Mouse (Mus musculus) cerebellum, adult 11 months (tissue): ENCODE results near the gene Sdc4.

ENCODE experiments used
- DNase-seq: peaks from one replicate; pipeline ENCODE4 v3.0.0; 2022

Sdc4 gene

DNA sequence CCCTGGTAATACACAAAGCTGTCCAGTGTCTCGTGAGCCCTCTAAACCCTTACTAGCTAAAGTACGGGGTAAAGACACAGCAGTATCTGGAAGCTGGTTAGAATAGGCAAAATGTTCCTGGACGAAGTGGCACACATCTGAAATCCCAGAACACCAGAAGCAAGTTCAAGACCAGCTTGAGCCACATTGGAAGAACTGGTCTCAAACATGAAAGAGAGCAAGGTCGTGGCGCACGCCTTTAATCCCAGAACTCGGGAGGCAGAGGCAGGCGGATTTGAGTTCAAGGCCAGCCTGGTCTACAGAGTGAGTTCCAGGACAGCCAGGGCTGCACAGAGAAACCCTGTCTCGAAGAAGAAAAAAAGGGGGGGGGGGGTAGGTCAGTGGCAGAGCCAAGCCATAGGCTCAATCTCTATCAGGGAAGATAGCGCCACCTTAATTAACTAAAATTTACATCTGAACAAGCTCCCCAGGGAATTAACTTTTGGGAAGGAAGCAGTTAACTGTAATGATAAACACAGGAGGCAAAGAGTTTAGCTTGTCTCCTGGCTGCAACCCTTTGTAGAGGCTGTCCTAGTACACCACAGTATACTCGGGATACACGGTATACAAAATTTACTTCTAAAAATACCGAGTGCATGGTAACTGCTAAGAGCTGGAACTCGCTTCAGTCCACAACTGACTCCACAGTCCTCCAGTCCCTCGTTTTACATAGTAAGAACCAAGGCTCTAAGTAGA lies 13.6 kb downstream of the Sdc4 start:
- no peak for DNase-seq

DNA sequence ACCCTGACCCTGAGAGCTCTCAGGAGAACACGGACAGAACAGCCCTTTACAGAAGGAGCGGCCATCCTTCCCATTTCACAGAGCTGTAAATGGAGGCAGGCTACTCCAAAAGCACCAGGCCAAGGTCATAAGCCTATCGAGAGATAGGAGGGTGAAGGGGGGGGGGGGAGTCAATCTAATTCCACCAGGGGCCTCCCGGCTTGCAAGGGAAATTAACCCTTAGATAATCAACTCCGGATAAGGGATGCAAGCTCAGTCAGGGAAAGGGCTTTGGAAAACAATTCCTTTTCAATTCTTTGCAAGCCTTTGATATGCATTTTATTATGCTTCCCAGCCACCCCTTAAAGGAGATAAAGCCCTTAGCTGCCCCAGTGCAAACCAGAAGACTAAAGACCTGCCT lies 15.2 kb downstream of the Sdc4 start:
- DNase-seq, result no peak

DNA sequence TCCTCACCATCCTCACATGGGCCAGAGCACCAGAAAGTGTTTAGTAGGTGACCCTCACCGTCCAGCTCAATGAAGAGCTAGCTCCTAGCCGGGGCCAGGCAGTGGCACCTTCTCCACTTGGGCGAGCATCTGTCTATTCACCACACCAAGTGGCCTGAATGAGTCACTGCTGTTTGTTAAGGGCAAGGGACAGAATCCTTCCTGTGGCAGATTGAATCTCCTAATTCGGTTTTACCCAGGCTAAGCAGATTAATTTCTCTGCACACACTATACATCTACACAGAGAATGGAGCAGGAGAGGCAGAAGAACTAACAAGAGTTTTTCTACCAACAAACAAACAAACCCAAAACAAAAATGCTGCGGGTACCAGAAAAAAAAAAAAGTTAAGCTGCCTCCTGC lies 16.7 kb downstream of the Sdc4 start:
- no peak for DNase-seq

DNA sequence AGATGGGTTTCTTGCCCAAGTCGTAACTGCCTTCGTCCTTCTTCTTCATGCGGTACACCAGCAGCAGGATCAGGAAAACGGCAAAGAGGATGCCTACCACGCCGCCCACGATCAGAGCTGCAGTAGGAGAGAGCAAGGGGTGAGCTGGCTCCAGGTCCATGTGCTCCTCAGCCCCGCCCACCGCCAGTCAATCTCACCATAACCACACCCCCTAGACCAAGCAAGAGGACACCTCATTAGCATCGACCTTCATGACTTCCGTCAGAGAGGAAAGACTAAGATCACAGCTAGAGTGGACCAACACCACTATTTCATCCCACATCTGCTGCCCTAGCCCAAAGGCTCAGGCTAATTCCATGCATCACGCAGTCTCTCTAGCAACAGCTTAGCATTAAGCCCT lies 17.6 kb downstream of the Sdc4 start:
- no peak for DNase-seq

DNA sequence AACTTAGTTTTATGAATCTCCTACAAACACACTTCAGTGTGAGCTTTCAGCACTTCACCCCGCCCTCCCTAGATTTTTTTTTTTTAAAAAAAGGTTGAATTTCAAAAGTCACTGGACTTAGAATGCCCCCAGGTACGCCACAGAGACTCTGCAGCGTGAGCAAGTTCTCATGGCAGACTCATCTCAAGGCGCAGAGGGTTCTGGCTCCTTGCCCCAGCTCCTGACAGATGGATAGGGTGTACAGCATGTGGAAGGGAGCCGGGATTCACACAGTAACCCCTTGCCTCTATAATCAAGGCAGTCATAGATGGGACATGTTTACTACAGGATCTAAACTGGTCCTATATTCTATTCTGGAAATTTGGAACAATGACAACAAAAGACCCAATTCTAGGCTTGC lies 18.3 kb downstream of the Sdc4 start:
- no peak for DNase-seq

DNA sequence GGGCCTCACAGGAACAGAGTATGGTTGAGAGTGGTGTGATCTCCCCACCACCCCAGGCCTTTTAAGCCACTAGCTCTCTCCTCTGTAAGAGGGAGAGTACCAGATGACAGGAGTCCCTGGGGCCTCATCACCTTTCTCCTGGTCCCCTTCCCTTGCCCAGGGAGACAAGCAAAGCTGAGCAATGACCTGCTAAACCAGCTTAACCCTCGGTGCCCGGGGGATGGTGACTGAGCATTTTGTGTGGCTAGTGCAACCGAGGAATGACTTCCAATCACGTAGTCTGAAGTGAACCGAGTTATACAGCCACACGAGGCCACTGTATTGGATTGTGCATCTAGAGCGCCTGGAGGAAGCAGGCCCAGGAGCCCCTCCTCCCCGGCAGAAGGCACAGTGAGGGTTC lies 19.3 kb downstream of the Sdc4 start:
- no peak for DNase-seq

DNA sequence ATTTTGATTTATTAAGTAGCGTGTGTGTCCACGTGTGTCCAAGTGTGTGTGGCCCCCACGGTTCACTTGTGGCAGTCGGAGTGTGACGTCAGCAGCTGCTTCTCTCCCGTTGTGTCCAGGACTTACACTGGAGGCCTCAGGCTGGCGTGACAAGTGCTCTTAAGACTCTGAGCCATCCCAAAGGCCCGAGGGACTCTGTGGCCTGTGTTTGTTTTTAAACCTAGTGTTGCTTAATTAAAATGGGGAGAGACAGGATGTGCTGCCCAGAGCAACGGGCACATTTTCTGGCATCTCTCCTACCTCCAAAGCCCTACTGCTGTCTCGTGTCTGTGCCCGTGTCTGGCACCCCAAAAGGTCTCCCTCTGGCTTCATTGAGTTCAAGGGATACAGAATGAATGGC lies 20.2 kb downstream of the Sdc4 start:
- no peak for DNase-seq

DNA sequence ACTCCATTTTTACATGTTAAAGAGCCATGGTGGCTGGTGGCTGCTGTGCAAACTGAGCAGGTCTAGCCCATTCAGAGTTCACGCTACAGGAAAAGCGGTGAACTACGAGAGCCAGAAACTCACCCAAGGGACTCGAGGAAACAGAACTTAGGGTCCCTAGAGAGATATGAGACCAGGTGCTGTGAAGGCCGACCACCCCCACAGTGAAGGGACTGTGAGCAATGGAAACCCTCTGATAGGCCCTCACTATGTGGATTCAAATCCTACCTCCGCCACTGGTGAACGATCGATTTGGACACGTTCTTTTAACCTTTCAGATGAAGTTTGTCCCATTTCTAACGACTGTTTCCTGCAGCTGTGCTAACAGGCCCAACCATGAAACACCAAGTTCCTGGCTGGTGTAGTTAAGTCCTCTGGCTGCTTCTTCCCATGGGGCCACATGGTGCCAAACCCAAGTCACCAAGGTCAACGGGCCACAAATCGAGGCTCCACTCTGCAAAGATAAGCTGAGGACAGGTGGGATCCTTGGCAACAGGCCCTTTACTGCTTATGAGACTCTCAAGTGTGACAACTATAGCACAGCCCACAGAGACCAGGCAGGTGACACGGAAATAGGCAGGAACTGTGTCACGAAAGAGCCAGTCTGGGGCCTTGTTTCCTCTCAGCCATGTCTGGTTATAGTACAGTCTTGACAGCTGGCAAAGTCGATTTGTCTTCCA lies 20.9 kb downstream of the Sdc4 start:
- no peak for DNase-seq

DNA sequence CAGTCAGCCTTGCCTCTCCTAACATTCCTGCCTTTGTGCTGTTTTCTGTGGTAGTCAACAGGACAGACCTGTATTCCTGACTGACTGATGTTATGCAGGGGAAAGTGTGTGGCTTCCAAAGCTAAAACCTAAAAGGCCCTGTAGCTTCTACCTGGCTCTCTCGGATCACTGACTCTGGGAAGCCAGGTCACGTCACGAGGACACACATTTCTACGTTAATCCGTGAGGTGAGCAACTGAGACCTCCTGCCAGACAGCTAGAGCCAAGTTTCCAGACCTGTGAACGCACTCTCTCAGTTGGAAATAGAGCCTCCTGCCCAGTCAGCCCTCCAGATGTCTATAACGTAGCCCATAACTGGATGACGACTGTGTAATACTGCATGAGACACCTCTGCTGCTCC lies 21.7 kb downstream of the Sdc4 start:
- DNase-seq, result no peak

DNA sequence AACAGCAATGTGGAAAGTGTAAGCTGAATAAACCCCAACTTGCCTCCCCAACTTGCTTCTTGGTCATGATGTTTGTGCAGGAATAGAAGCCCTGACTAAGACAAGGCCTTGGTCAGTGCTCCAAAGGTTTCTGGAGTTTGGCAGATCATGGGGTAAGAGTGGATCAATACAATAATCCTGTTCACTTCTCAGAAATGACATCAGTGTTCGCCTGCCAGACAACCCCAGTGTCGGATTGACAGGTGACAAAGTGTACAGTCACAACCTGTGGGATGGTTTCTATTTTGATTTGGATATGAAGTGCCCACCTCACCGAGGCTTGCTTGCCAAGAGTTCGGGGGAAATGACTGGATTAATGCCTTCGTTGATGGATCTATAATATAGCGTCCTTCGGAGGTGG lies 22.4 kb downstream of the Sdc4 start:
- DNase-seq, result no peak

DNA sequence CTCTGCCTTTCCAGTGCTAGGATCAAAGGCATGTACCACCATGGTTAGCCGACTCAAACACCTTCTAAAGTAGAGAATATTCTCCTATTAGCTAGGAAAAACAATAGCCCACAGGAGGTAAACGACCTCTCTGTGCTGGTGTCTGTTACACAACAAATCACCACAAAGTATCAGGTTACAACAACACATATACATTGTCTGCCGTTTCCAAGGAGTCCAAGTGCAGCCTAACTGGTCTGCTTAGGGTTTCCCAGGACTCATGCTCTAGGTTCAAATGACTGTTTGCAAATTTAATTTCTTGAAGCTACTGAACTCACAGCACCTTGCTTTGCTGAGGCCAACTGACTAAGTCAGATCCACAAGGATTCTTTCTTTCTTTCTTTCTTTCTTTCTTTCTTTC lies 24.2 kb downstream of the Sdc4 start:
- no peak for DNase-seq

DNA sequence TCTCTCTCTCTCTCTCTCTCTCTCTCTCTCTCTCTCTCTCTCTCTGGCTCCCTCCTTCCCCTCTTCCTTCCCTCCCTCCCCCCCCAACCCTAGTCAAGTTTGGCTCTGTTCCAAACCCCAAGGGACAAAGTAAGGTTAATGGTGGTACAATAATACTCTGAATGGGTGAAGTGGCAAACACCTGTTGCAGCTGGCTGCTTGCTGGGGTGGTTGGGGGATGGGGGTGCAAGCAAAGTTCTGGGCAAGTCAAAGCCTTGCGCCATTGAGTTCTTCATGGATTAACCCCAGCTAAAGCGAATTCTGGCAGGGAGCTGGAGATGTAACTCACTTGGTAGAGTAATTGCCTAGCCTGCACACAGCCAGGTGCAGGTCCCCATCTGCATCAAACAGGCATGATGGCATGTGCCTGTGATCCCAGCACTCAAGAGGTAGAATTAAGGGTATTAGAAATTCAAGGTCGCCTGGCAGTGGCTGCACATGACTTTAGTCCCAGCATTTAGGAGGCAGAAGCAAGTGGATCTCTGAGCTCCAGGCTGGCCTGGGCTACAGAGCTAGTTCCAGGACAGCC lies 25.3 kb downstream of the Sdc4 start:
- no peak for DNase-seq

DNA sequence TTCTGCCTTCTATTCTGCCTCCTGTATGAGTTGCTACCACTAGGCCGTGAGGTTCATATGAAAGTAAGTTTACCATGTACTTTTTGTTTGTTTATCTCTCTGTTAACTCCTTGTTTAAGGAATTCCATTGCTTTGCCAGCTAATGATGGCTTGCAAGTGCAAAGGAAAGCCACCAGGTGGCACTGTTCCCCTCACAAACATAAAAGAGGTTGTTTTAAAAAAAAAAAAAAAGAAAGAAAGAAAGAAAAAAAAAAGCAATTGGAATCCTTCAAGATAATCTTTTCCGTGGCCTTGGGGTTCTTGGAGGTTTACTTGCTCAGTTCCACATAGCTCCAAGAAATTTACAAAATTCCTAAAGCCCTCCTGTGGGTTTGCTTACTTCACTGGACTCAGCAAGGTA lies 26.5 kb downstream of the Sdc4 start:
- DNase-seq, result no peak

DNA sequence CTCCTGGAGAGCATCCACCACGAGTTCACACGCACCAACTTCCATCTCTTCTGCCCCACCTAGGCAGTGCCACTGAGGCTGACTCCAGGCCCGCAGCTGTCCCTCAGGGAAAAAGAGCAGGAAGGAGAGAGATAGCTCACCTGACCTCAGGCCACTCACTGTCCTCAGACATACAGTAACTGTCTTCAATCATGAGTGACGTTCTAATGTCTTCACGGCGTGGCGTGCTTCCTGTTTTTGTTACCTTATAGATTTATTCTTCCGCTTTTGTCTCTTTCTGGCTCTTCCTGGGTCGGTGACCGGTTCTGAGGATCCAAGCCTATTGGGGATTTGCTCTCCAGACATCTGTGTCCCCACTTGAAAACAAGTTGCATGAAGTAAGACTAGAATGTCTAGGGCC lies 29.1 kb downstream of the Sdc4 start:
- DNase-seq, result no peak

DNA sequence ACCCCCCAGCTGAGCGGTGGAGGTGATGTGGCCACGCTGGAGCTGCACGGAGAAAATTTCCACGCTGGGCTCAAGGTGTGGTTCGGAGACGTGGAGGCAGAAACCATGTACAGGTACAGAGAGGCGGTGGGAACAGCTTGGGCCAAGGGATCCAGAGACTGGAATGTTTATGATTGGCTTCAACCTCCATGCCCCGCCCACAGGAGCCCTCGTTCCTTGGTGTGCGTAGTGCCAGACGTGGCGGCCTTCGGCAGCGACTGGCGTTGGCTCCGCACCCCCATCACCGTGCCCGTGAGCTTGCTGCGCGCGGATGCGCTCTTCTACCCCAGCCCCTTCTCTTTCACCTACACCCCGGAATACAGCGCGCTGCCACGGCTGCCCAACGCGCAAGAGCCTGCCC lies 29.5 kb downstream of the Sdc4 start:
- no peak for DNase-seq

DNA sequence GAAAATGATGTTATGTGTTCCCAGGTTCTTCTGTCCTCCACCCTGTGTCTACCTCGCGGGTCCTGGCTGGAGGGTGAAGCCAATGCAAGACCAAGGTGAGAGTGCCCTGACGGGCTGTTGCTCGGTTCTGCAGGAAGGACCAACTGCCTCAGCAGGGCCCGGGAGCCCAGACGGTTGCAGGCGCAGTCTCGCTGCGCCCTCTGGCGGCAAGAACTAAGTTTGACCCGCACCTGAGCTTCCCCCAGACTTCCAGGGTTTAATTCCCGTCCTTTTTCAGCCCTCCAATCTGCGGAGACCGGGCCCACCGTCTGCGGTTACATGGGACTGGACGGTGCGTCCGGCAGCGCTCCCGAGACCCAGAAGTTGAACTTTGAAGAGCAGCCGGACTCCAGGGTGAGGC lies 36.0 kb downstream of the Sdc4 start:
- DNase-seq, result peak; percentile 47

DNA sequence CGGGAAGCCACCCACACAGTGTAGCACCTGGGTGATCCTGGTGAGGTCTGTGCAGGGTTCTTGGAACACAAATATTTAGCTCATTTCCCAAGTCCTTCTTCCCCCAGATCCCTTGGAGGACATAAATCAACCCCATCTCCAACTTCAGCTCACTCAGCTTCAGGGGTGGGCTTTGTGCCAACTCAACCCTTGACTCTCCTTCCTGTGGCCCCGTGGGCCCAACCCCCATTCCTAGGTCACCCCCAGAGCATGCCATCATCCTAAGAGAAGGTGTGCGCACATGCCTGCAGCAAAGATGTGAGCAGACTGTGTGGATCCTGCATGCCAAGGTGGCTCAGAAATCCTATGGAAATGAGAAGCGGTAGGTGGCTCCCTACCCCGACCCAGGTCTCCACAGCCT lies 38.2 kb downstream of the Sdc4 start:
- DNase-seq, result no peak

DNA sequence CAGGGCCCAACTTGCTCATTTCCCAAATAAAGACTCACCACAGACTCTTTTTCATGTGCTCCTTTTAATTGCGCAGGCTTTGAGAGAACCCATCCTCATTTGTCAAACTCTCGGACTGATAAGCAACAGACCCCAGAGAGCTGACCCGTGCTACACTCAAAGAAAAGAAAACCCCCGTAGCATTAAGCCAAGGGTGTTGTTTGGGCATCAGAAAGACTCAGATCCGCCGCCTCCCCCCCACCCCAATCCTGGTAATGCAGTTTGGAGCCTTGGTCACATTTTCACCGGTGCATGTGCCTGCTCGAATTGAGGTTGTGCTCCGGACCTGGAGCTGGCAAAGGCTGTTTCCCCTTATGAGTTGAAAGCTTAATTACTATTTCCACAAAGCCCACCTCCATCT lies 38.6 kb downstream of the Sdc4 start, which contains the start of gene Matn4:
Gene Matn4 (minus strand): TSS at position 101 of the 400 bp plus-strand sequence.
- DNase-seq, result no peak

DNA sequence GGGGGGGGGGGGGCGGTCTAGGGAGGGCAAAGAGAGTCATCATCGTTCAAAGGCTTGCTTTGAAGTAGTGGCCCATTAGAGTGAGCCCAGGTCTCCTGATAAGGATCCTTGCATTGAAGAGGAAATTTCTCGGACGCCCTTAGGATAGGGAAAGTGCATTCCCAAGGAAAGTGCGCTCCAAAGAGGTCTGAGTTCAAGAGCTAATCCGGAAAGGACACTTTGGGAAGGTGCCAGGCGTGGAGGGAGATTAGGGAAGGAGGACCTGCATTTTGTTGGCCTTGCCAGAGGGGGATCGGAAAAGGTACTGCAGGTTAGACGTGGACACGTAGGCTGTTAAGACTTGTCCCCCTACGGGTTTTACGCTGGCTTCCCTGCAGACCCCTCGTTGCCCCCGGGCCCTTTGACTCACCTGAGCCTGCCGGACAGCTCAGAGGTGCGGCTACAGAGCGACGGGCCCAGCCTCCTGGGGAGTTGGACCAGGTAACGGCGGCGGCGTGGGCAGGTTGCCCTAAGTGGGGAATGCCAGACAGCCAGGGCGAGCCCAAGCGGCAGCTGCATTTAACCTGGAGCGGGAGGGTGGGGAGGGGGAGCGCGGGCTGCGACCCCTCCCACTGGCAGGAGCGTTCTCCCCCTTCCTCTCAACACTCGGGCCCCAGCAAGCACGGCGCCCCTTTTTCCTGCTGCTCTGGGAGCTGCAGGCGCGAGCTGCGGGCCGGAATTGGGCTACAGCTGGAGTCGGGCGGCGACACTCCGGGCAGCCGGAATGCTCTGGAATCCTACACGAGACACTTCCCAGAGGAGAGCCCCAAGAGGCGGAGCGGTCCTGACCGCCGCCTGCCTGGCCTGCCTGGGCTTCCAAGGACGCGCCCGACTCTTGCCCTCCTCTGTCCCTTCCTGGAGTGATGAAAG lies 39.4 kb downstream of the Sdc4 start:
- DNase-seq, result no peak

DNA sequence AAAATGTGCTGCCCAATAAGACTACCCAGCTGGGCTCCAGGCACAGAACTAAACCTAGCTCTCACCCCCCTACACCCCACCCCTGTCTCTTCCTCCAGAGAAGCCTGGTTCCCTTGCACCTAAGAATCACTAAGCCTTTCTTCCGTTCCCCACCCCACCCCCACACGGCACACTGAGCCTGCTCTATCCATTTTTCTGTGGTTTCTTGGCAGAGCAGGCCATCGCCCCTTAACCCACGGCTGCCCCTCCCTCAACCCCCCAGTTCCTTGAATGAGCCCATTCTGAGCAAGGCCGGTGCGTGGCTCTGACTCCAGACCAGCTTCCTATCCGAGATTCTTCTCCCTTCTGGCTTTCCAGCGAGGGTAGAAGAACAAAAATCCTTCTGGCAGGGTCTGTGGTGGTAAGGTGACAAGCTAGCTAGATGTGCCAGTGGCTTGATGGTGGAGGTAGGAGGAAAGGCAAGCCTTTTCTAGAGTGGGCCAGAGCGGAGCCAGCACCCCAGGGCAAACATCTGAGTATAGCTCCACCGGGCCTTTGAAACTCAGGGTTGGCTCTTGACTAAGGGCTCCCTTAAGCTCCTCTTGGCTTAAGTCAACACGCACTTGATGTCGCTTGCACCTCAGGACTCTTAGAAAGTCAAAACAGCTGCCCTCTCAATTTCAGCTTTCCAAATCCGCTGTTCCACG lies 40.1 kb downstream of the Sdc4 start:
- no peak for DNase-seq

DNA sequence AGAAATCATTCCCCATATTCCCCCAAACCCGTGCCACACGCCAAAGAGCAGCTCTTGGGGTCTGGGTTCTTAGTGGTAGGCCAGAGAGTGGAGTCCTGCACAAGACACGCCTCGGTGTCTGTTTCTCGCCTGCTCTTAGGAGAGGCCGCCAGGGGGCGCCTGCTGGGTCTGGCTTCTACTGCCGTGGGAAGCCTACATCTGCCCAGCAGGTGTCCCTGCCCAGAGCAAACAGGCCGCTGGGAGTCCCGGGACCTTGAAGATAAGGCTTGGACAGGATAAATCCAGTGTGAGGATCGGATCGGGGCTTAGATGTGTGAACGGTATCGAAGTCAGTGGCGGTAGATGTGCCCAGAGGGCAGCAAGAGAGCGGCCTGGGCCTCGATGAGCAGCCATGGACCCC lies 40.8 kb downstream of the Sdc4 start, which contains the start of gene Rbpjl:
Gene Rbpjl (plus strand): TSS at position 236 of the 400 bp plus-strand sequence.
- peak; percentile 31 for DNase-seq

DNA sequence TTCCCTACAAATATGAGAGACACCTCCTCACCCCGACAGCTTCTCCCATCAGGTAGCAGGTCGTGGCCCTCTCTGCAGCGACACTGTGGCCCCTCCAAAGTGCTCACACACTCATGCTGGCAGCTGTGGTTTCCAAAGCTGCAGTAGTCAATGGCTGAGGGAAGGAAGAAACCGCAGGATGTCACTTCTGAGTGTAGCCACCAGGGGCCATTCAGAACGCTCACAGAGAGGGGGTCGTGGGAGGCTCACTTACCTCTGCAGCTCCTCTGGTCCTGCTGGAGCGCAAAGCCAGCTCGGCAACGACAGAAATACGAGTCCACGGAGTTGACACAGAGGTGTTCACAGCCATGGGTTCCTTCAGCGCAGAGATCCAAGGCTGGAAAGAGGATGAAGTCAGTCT lies 46.8 kb downstream of the Sdc4 start:
- no peak for DNase-seq

DNA sequence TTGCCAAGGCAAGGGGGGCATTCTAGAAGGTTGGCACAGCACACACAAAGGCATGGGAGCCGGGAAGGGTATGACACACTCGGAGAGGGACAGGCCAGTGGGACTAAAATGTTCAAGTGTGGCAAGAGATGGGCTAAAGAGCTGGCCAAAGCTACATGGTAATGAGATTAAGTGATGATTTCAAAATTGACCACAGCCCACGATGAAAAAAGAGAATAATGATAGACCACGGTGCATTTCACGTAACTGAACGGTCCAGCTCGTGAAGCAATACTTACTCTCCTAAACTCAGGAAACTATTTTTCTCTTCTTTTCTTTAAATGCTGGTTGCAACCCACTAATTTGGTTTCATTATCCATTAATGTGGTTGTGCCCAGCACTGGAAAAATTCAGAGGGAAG lies 47.6 kb downstream of the Sdc4 start:
- no peak for DNase-seq
